16 mouse cellular contexts compared by ENCODE assay signal in the genomic region with DNA sequence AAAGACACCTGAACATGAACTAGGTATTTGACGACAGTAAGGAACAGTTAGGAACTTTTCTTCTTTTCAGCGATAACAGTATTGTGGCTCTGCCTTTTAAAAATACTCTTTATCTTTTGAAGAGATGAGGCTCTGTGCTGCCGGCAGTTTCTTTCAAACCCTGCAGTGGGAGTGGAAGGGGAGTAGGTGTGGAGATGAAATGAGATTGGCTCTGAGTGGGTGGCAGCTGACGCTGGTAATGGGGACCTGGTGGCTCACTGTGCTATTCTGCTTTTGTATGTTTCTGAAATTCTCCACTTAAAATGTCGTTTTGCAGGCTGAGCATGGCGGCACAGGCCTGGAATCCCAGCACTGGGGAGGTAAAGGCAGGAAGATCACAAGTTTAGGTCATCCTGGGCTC. TPM values are rescaled to one million over a fixed set of nuclear protein-coding genes. Genes with fewer than 3 reads are reported as not detected.
DNase-seq lines count a peak whose midpoint lies in the region.
"Had no signal": no experiment of that assay in that cellular context is flagged by ENCODE, and none has a peak within 500 bp of the region (broad histone marks: within the 10 kb centered on the region; RNA-seq: fewer than 3 reads in every experiment).

No protein-coding gene starts in this region.

- peak; percentile 46 to 66 for DNase-seq in layer of hippocampus, adult 18-20 months (ENCODE audit: low spot score in 2 of 2)
- DNase-seq in layer of hippocampus, postnatal 25 days (ENCODE audit: extremely low spot score in 1 of 2, low spot score in 1 of 2) = no peak
- peak; percentile 73 for DNase-seq in right cerebral cortex, adult 2 months (ENCODE audit: low spot score in 2 of 2)
- DNase-seq in right cerebral cortex, postnatal 4 days = no peak
- peak; percentile 68 to 72 for DNase-seq in left cerebral cortex, postnatal 14 days (ENCODE audit: low spot score in 2 of 2)
- DNase-seq in telencephalon, adult 2 months (ENCODE audit: low read depth, low spot score) = peak; percentile 87
- DNase-seq in kidney, postnatal 14 days = no peak
- DNase-seq in kidney, adult 18-20 months = no peak
- DNase-seq: adrenal gland, postnatal 36 days; cerebellum, adult 18-20 months; cerebellum, postnatal 36 days; kidney, adult 9 months; kidney, postnatal 4 days; thymus, postnatal 25 days had no signal

- intact Hi-C loops in left cerebral cortex, postnatal 14 days (cut with DNase I) = no loop called here

RNA-seq across cellular contexts. Expression of gene Ryr1, which starts 36.2 kb away (rescaled TPM):
- total RNA-seq in layer of hippocampus, adult 18-20 months (2021) = 10 to 100 TPM; 15.3 to 15.5 TPM
- total RNA-seq in layer of hippocampus, postnatal 25 days (2021) = 10 to 100 TPM; 12.0 to 15.1 TPM
- total RNA-seq in left cerebral cortex, postnatal 14 days (2021) = 1 to 10 TPM; 6.1 to 8.2 TPM
- total RNA-seq: granulocyte monocyte progenitor cell, adult 5-6 weeks; heart, postnatal 25 days had no signal

RNA-seq across cellular contexts. Expression of gene Rasgrp4, which starts 45.8 kb away (rescaled TPM):
- 1 to 10 TPM in 1 of 2 experiments, under 1 TPM in 1; 0.59 to 1.0 TPM for total RNA-seq in layer of hippocampus, adult 18-20 months (2021)
- total RNA-seq in layer of hippocampus, postnatal 25 days (2021) = under 1 TPM; 0.66 to 0.80 TPM
- total RNA-seq in left cerebral cortex, postnatal 14 days (2021) = 1 to 10 TPM; 1.8 to 2.2 TPM

Comparison
In these comparisons a context has a peak if more than half of its experiments do, and no peak if none do; other contexts are left out.
1. DNase-seq: peak in layer of hippocampus, adult 18-20 months (2 of 2), right cerebral cortex, adult 2 months (2 of 2), left cerebral cortex, postnatal 14 days (2 of 2) and telencephalon, adult 2 months (single experiment); none in layer of hippocampus, postnatal 25 days (0 of 2), right cerebral cortex, postnatal 4 days (single experiment), kidney, postnatal 14 days (single experiment) and kidney, adult 18-20 months (single experiment).